Mouse (Mus musculus): ENCODE data around the gene Anks1. TPM values are rescaled to one million over a fixed set of nuclear protein-coding genes. Genes with fewer than 3 reads are reported as not detected.

Gene Anks1
- polyA plus RNA-seq, 1 experiment from 2014 or later, result 19.5 TPM

GRCm38 (mm10) chr17:28026111-28026872, 117.2 kb downstream of the Anks1 start:
- 0 out of 2 replicates have a peak overlapping the region, but pooled peaks have one; percentile 0 for H3K9ac ChIP-seq (replicated peaks; ENCODE audit: low read depth, low read length)
- 0 out of 2 replicates have a peak, but pooled peaks cover 3% of the 10 kb centered on the region for H3K36me3 ChIP-seq (ENCODE audit: control insufficient read depth, insufficient read depth, low read length)
- H3K4me1 ChIP-seq (ENCODE audit: control insufficient read depth, insufficient read depth, low read length), result peaks cover 50% of the 10 kb centered on the region
- ATAC-seq (ENCODE audit: insufficient number of reproducible peaks, insufficient read depth, low FRiP score, low read depth), result no peak; the same call in 1 of the 2 replicates
- no peaks in the 10 kb centered on the region for H3K9me3 ChIP-seq (ENCODE audit: control insufficient read depth, low read depth, low read length)
- peak overlapping the region; percentile 82 for H3K27ac ChIP-seq (ENCODE audit: low read length)
- no peaks in the 10 kb centered on the region for H3K27me3 ChIP-seq (ENCODE audit: control insufficient read depth, insufficient read depth, low read length)
- no peak overlapping the region for H3K4me3 ChIP-seq (ENCODE audit: low read depth, low read length)
- no peak overlapping the region for H3K4me2 ChIP-seq (replicated peaks; ENCODE audit: low read depth, low read length)
- WGBS, result 60% methylated on average over 14 of the region's 14 CpGs

- no peaks in the 10 kb centered on the region for H3K27me3 ChIP-seq (ENCODE audit: control insufficient read depth, insufficient read depth, low read length)
- peaks cover 50% of the 10 kb centered on the region for H3K4me1 ChIP-seq (ENCODE audit: control insufficient read depth, insufficient read depth, low read length)
- no peak overlapping the region for H3K4me3 ChIP-seq (ENCODE audit: low read depth, low read length)
- H3K4me2 ChIP-seq (replicated peaks; ENCODE audit: low read depth, low read length), result no peak overlapping the region
- ATAC-seq (ENCODE audit: insufficient number of reproducible peaks, insufficient read depth, low FRiP score, low read depth), result no peak
- no peak overlapping the region for H3K27ac ChIP-seq (ENCODE audit: low read length)
- H3K36me3 ChIP-seq (ENCODE audit: control insufficient read depth, insufficient read depth, low read length), result 0 out of 2 replicates have a peak, but pooled peaks cover 3% of the 10 kb centered on the region
- WGBS, result 87% methylated on average over 6 of the region's 6 CpGs
- no peak overlapping the region for H3K9ac ChIP-seq (replicated peaks; ENCODE audit: low read depth, low read length)
- no peaks in the 10 kb centered on the region for H3K9me3 ChIP-seq (ENCODE audit: control insufficient read depth, low read depth, low read length)
Observed at GRCm38 (mm10) chr17:28027197-28027596, 118.1 kb downstream of the Anks1 start.

- 0 out of 2 replicates have a peak, but pooled peaks cover 2% of the 10 kb centered on the region for H3K36me3 ChIP-seq (ENCODE audit: control insufficient read depth, insufficient read depth, low read length)
- H3K4me1 ChIP-seq (ENCODE audit: control insufficient read depth, insufficient read depth, low read length), result peaks cover 46% of the 10 kb centered on the region
- H3K9me3 ChIP-seq (ENCODE audit: control insufficient read depth, low read depth, low read length), result no peaks in the 10 kb centered on the region
- no peak overlapping the region for H3K4me3 ChIP-seq (ENCODE audit: low read depth, low read length)
- no peaks in the 10 kb centered on the region for H3K27me3 ChIP-seq (ENCODE audit: control insufficient read depth, insufficient read depth, low read length)
- no peak overlapping the region for H3K4me2 ChIP-seq (replicated peaks; ENCODE audit: low read depth, low read length)
- WGBS, result 76% methylated on average over 10 of the region's 10 CpGs
- no peak overlapping the region for H3K9ac ChIP-seq (replicated peaks; ENCODE audit: low read depth, low read length)
- H3K27ac ChIP-seq (ENCODE audit: low read length), result no peak overlapping the region
- no peak for ATAC-seq (ENCODE audit: insufficient number of reproducible peaks, insufficient read depth, low FRiP score, low read depth)
Observed at GRCm38 (mm10) chr17:28028236-28028635, 119.1 kb downstream of the Anks1 start.

- H3K4me3 ChIP-seq (ENCODE audit: low read depth, low read length), result no peak overlapping the region
- H3K27me3 ChIP-seq (ENCODE audit: control insufficient read depth, insufficient read depth, low read length), result no peaks in the 10 kb centered on the region
- no peak; the same call in 1 of the 2 replicates for ATAC-seq (ENCODE audit: insufficient number of reproducible peaks, insufficient read depth, low FRiP score, low read depth)
- no peak overlapping the region for H3K4me2 ChIP-seq (replicated peaks; ENCODE audit: low read depth, low read length)
- H3K4me1 ChIP-seq (ENCODE audit: control insufficient read depth, insufficient read depth, low read length), result peaks cover 37% of the 10 kb centered on the region
- no peaks in the 10 kb centered on the region for H3K9me3 ChIP-seq (ENCODE audit: control insufficient read depth, low read depth, low read length)
- H3K36me3 ChIP-seq (ENCODE audit: control insufficient read depth, insufficient read depth, low read length), result no peaks in the 10 kb centered on the region
- H3K9ac ChIP-seq (replicated peaks; ENCODE audit: low read depth, low read length), result no peak overlapping the region
- peak overlapping the region; percentile 6; the same call in 1 of the 2 replicates for H3K27ac ChIP-seq (ENCODE audit: low read length)
- WGBS, result 51% methylated on average over 2 of the region's 2 CpGs
Observed at GRCm38 (mm10) chr17:28029308-28029707, 120.2 kb downstream of the Anks1 start.

- WGBS, result 82% methylated on average over 10 of the region's 10 CpGs
- Histone ChIP-seq H3K9ac (replicated peaks; ENCODE audit: low read depth, low read length) (no peak overlapping the region), H3K27ac (ENCODE audit: low read length) (peak overlapping the region; percentile 15; the same call in 1 of the 2 replicates), H3K4me3 (ENCODE audit: low read depth, low read length) (no peak overlapping the region), H3K36me3 (ENCODE audit: control insufficient read depth, insufficient read depth, low read length) (no peaks in the 10 kb centered on the region), H3K4me1 (ENCODE audit: control insufficient read depth, insufficient read depth, low read length) (peaks cover 29% of the 10 kb centered on the region), H3K4me2 (replicated peaks; ENCODE audit: low read depth, low read length) (no peak overlapping the region), H3K9me3 (ENCODE audit: control insufficient read depth, low read depth, low read length) (no peaks in the 10 kb centered on the region), H3K27me3 (ENCODE audit: control insufficient read depth, insufficient read depth, low read length) (no peaks in the 10 kb centered on the region)
- ATAC-seq (ENCODE audit: insufficient number of reproducible peaks, insufficient read depth, low FRiP score, low read depth), result no peak
Observed at GRCm38 (mm10) chr17:28030446-28030845, 121.3 kb downstream of the Anks1 start.

GRCm38 (mm10) chr17:28031281-28031941, 122.3 kb downstream of the Anks1 start:
- Histone ChIP-seq H3K9ac (replicated peaks; ENCODE audit: low read depth, low read length) (no peak overlapping the region), H3K4me1 (ENCODE audit: control insufficient read depth, insufficient read depth, low read length) (peaks cover 19% of the 10 kb centered on the region), H3K4me3 (ENCODE audit: low read depth, low read length) (no peak overlapping the region), H3K27ac (ENCODE audit: low read length) (no peak overlapping the region), H3K4me2 (replicated peaks; ENCODE audit: low read depth, low read length) (no peak overlapping the region), H3K36me3 (ENCODE audit: control insufficient read depth, insufficient read depth, low read length) (no peaks in the 10 kb centered on the region), H3K9me3 (ENCODE audit: control insufficient read depth, low read depth, low read length) (no peaks in the 10 kb centered on the region), H3K27me3 (ENCODE audit: control insufficient read depth, insufficient read depth, low read length) (no peaks in the 10 kb centered on the region)
- 51% methylated on average over 9 of the region's 9 CpGs for WGBS
- ATAC-seq (ENCODE audit: insufficient number of reproducible peaks, insufficient read depth, low FRiP score, low read depth), result no peak

GRCm38 (mm10) chr17:28032219-28032618, 123.1 kb downstream of the Anks1 start:
- Histone ChIP-seq H3K36me3 (ENCODE audit: control insufficient read depth, insufficient read depth, low read length) (no peaks in the 10 kb centered on the region), H3K27me3 (ENCODE audit: control insufficient read depth, insufficient read depth, low read length) (no peaks in the 10 kb centered on the region), H3K9ac (replicated peaks; ENCODE audit: low read depth, low read length) (no peak overlapping the region), H3K27ac (ENCODE audit: low read length) (no peak overlapping the region), H3K9me3 (ENCODE audit: control insufficient read depth, low read depth, low read length) (no peaks in the 10 kb centered on the region), H3K4me3 (ENCODE audit: low read depth, low read length) (no peak overlapping the region), H3K4me2 (replicated peaks; ENCODE audit: low read depth, low read length) (no peak overlapping the region), H3K4me1 (ENCODE audit: control insufficient read depth, insufficient read depth, low read length) (peaks cover 19% of the 10 kb centered on the region)
- WGBS, result 69% methylated on average over 10 of the region's 10 CpGs
- ATAC-seq (ENCODE audit: insufficient number of reproducible peaks, insufficient read depth, low FRiP score, low read depth), result no peak

- no peaks in the 10 kb centered on the region for H3K36me3 ChIP-seq (ENCODE audit: control insufficient read depth, insufficient read depth, low read length)
- H3K27me3 ChIP-seq (ENCODE audit: control insufficient read depth, insufficient read depth, low read length), result no peaks in the 10 kb centered on the region
- WGBS, result 32% methylated on average over 3 of the region's 3 CpGs
- H3K4me2 ChIP-seq (replicated peaks; ENCODE audit: low read depth, low read length), result no peak overlapping the region
- H3K4me1 ChIP-seq (ENCODE audit: control insufficient read depth, insufficient read depth, low read length), result peaks cover 19% of the 10 kb centered on the region
- H3K27ac ChIP-seq (ENCODE audit: low read length), result 0 out of 2 replicates have a peak overlapping the region, but pooled peaks have one; percentile 7
- H3K4me3 ChIP-seq (ENCODE audit: low read depth, low read length), result no peak overlapping the region
- no peak for ATAC-seq (ENCODE audit: insufficient number of reproducible peaks, insufficient read depth, low FRiP score, low read depth)
- H3K9me3 ChIP-seq (ENCODE audit: control insufficient read depth, low read depth, low read length), result no peaks in the 10 kb centered on the region
- no peak overlapping the region for H3K9ac ChIP-seq (replicated peaks; ENCODE audit: low read depth, low read length)
Observed at GRCm38 (mm10) chr17:28033046-28033580, 124.0 kb downstream of the Anks1 start.
